Mouse (Mus musculus): Measurements from ENCODE around the gene Scn10a.

Gene Scn10a

DNA sequence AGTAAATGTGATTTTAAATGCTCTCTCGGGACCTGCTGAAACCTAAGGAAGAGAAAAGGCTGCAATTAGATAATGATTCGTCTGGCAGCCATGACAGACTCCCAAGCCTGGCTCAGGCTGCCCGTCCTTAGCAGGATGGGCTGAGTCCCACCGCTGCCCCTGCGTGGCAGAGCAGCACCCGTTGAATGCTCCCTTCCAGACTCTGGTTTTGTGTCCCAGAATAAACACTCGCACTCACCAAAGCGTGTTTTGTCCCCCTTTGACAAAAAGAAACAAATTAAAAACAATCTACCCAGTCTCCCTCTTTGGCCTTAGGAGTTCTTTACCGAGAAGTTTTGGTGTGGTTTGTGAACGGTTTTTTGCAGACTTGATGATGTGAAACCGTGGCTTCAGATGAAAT, at the start of gene Scn10a:
TSS of gene Scn10a (minus strand) at position 101 of the 400 bp plus-strand sequence.
- no peak for DNase-seq (ENCODE audit: low spot score in 2 of 2)

DNA sequence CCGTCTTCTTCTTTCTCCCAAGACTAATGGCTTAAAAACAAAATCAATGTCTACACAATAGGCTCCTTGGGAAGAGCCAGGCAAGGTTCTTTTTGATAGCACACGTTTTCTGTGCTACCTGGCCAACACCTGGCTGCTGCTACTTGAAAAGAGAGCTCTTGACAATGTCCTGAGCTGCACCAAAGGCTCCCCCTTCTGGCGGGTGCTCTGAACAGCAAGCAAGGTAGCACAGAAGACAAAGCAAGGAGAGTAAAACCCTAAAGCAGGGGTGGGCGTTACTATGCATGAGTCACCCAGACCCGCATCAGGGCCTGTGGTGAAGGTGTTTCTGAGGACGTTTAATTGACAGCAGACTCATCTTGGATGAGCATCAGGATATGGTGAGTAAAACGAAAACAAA, 49.5 kb upstream of the Scn10a start:
- peak in 1 of 2 experiments; percentile 12 for DNase-seq (ENCODE audit: low spot score in 2 of 2)

DNA sequence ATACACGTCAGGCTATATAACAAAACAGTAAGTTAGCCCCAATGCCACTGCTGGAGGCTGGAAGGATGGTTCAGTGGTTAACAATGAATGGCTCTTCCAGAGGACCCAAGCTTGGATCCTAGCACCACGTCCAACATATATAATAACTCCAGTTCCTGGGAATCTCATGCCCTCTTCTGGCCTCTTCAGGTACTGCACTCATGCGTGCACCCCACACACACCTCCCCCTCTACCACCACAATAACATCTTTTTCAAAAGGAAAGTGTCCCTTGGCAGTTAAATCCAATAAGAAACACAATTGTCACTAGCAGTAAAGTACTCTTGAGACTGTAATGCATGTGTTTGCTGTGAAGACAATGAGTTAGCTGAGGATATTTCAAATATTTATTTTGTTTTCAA, 41.1 kb upstream of the Scn10a start:
- no peak for DNase-seq (ENCODE audit: low spot score in 2 of 2)

DNA sequence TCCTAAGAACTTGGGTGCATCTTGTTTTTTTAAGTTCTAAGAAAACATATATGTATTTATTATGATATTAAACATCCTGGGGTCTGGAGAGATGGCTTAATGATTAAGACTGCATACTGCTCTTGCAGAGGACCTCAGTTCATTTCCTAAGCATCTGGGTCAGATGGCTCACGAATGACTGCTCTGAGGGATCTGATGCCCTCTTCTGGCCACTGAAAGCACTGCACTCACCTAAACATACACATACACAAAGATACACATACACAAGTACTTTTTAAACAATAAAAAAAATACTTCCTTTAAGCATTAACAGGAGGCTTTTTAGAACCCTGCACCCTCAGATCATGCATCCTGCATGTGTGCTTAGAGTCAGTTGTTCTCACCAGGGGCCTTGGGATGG, 40.3 kb upstream of the Scn10a start:
- no peak for DNase-seq (ENCODE audit: low spot score in 2 of 2)

DNA sequence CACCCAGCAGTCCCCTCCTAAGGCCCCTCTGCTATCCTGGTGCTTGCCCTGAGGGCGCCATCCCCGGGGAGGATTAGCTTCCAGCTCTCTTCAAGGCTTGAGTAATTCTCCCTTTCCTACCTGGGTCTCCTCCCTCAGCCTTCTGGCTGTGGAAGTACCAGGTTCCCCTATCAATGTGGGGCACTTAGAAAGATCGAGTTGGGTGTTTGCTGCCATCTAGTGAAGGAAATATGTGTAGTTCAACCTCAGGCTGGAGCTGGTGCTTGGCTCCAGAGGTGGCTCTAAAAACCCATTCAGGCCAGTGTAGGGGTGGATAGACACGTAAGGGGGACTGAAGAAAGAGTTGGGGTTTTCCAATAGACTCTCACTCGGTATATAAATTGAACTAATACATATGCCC, 32.4 kb upstream of the Scn10a start:
- DNase-seq (ENCODE audit: low spot score in 2 of 2), result peak in 1 of 2 experiments; percentile 54

DNA sequence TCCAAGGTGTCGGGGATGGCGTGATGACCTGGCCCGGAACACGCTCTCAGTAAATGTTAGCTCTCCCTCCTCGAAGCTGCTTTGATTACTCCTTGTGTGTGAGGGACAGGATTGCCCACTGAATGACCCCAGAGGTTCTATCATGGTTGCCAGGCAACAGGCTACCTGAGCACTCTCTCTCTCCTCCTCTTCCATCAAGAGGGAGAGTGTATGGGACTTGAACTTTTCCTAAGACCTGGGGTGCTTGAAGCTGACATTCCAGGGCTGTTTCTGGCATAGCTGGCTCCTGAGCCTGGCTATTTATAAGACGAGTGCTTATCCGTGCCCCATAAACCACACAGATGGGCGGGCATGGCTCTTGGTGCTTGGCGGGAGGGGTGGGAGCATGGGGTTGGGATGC, 30.0 kb upstream of the Scn10a start:
- no peak for DNase-seq (ENCODE audit: low spot score in 2 of 2)

DNA sequence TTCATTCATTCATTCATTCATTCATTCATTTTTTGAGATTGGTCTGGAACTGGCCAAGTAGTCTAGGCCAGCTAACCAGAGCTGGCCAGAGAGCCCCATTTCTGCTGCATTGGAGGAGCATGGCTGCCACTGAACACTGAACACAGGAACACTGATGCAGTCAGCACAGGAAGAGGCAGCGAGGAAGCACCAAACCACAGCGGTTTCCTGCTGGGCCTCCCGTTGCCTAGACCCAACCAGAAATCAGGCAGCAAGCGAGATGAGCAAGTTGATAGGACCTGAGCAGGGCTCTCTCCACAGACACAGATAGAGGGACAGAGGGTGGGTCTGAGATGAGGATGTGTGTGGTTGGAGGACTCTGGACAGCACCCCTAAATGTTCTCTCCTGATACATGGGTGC, 24.8 kb upstream of the Scn10a start:
- DNase-seq (ENCODE audit: low spot score in 2 of 2), result no peak

DNA sequence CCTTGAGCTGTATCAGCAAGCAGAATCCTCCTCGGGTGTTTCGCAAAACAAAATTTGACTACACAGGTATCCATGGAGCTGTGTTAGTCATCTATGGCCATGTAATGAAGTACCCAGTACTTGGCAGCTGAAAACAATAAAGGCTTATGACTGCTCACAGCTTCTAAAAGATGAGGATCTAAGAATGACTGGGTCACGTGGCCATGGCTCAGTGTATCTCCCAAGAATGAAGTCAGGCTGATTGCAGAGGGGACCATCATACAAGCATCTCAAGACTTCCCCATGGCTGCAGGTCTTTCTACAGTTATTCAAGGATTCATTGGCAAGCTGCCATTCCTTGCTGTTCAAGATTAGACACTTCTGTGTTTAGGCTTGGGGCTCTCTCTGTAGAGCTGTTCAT, 24.2 kb upstream of the Scn10a start:
- DNase-seq (ENCODE audit: low spot score in 2 of 2), result no peak

DNA sequence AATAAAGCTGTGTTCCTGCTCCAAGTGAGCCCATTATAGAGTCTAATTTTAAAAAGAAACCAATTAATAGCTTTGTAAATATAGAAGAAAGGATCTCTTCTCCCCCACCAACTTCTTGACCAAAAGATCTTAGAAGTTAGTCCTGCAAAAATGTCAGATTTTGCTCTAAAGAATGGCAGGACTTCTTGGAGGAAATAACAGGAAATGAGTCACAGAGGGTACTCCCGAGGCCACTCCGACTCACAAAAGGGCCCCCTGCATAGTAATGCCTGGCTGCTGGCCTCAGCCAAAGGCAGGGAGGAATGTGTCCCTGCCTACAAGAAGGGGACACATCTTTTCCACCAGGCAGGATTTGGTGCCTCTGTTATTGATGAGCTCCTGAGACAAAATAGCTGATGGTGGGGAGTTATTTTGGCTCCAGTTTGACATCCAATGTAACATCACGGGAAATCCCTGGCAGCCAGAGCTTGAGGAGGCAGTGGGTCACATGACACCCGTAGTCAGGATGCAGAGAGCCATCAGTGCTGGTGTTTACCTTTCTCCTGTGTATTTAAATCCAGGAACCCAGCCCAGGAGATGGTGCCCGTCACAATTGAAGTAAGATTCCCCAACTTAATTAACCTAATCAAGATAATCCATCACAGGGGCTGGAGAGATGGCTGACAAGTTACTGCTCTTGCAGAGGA, 22.1 kb upstream of the Scn10a start:
- DNase-seq (ENCODE audit: low spot score in 2 of 2), result no peak

DNA sequence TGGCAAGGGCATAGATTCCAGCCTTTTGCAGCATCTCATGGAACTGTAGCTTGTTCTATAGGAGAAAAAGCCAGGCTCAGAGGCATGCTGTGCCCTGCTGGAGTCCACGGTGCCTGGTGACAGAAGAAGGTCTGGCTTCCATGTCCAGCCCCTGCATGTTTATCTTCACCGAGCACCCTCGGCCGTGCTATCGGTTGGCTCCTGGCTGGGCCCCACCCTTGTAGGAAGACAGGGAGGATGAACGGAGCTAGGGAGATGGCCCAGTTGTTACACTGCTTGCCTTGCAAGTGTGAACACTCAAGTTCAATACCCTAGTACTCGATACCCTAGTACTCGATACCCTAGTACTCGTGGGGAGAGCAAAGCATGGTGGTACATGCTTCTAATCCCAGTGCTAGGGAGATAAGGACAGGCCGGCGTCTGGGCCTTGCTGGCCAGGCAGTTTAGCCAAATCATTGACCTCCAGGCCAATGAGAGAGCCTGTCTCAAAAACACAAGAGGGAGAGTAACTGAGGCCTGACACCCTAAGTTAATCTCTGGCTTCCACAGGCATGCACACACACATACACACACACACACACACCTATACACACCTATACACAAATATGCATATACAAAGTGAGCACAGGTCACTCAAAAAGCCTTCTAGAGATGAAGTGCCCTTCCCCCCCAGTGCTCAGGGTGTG, 9.4 kb upstream of the Scn10a start:
- DNase-seq (ENCODE audit: low spot score in 2 of 2), result no peak

DNA sequence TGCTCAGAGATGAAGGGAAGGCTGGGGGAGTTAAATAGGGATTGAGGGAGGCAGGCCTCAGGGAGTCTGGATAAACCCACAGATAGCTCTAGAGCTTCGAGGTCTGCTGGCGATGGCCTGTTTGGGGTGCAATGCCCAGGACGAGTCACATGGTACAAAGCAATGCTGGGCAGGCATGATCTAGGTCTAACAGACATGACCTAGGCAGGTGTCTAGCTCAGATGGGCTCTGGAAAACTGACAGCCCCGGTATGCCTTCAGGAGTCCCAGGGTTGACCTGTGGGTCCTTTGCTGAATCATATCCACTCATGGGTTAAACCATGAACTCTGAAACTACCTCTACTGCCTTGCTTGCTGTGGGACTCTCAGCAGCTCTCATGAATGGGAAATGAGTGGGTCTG, 7.9 kb upstream of the Scn10a start:
- DNase-seq (ENCODE audit: low spot score in 2 of 2), result no peak

DNA sequence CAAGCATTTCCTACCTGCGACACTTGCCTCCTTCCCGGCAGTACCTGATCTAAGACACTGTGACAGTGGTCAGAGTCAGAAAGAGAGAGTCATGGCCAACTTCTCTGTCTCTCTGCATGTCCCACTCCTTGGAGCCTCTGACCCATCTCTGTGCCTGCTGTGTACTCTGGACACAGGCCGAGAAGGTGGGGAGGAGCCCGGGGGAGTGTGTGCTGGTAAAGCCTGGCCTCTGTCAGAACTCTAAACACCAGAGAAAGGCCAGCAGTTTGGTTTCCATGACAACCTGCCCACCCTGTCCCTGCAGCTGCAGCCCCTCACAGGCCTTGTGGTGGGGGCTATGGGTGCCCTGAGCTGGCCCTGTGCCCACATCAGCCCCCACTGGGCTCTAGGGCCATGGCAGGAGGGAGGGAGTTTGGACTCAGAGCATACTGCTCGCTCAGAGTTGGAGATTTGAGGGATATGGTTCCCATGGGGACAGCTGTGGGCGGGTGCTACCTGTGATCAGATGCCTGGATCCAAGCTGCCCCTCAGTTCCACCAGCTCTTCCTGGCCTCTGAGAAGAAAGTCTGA, 6.3 kb upstream of the Scn10a start:
- DNase-seq (ENCODE audit: low spot score in 2 of 2), result peak in 1 of 2 experiments; percentile 8

DNA sequence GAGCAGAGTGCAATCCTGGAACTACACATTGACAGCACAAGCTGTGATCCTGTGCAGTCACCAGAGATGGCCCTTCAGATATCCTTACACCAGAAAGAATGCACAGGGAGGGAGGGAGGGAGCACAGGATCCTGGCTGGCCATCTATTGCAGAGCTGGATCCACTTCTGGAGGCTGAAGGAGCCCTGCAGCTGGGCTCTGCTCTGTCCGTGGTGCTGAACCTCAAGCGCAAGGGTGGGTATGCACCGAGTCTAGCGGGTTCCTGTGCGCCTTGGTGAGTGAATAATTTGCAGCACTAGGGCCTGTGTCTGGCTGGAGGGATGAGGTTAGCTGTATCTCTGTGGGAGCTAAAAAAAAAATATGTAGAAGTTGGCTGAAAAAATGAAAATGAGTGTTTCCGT, 12.4 kb downstream of the Scn10a start:
- no peak for DNase-seq (ENCODE audit: low spot score in 2 of 2)

DNA sequence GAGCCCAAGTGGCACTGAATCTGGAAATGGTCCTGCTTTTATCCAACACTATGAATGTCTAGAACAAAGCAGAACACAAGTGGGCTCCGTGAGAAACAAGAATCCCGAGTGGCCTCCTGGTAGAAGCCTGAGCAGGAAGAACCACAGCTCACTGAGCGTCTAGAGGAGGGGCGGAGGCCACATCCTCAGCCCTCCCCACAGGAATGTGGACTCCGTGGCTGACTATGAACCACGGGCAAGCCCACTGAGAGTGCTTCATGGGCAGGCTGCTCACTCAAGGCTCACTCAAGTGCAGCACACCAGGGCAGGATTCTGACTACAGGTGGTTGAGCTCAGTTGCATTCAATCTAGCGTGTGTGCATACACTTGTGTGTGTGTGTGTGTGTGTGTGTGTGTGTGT, 27.6 kb downstream of the Scn10a start:
- DNase-seq (ENCODE audit: low spot score in 2 of 2), result no peak

DNA sequence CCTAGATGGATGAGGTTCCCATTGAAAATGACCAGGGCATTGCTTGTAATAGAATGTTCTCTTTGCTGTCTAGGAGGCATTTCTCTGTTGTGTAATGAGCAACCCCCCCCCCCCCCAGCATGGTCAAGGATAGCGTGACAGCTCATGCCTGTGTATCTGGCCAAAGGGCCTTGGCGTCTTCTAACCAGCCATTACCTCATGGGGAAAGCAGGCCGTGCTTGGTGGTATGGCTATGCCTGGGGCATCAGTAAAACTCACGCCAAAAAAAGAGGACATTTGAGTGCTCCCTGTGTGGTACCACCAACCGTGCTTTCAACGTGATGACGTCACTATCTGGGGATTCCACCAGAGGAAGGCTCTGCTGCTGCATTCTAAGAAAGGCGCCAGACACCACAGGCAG, 28.1 kb downstream of the Scn10a start:
- DNase-seq (ENCODE audit: low spot score in 2 of 2), result no peak

DNA sequence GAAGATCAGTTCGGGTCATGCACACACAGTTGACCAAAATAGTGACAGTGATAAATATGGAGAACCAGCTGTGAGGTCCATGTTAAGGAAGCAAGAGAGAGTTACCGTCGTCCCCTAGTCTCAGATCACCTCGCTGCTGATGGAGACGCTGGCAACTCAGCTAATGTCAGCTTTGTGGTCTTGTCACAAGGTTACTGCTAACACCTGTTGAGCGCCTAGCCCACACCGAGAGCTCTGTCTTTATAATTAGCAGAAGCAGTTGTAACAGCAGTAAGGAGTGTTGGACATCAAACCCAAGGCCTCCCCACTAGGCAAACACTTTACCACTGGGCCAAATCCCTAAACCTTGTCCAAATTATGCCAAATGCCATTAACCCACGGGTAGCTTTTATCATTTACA, 31.2 kb downstream of the Scn10a start:
- no peak for DNase-seq (ENCODE audit: low spot score in 2 of 2)

DNA sequence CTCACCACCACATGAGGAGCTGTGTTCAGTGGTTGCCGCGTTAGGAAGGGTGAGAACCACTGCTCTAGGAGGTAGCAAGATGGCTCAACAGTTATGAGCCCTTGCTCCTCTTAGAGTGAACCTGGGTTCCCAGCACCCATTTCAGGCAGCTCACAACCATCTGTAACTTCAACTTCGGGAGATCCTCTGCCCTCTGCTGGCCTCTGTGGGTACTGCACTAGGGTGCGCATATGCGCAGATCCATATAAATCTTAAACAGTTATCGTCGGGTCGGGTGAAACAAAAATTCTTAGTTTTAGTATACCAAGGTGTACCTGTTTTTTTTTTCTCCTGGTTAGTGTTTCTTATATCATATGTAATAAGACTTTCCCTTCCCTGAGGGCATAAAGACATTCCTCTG, 32.9 kb downstream of the Scn10a start:
- DNase-seq (ENCODE audit: low spot score in 2 of 2), result no peak

DNA sequence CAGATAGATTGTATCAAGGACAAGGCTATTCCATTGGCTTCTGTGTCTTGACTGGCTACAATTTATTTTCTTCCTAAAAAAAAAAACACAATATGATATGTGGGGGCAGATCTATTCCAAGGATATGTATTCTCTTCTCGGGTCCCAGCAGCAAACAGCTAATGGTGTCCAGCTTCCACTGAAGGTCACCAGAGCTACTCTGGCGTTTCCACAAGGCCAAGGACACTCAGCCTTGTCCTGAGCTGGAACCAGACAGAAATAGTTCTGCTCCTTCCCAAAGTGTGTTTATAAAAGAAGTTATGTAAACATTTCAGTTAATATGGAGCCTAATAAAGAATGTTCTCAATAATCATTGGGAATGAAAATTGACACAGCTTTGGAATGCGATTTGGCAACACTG, 38.2 kb downstream of the Scn10a start:
- no peak for DNase-seq (ENCODE audit: low spot score in 2 of 2)

DNA sequence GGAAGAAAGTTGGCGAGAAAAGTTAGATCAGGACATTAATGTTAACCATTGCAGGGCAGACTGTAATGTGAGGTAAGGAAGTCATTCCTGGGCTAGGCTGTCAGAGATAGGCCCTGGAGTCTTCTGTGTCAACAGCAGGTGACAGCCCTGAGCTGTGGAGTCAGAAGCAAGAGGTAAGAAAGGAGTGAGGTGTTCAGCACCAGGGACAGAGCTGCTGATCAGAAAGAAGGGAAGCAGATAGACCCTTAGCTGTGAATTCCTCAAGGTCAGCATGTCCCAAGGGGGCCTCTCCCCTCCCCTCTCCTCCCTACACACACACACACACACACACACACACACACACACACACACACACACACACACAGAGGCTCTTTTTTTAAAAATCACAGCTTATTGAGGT, 55.0 kb downstream of the Scn10a start:
- DNase-seq (ENCODE audit: low spot score in 2 of 2), result no peak

DNA sequence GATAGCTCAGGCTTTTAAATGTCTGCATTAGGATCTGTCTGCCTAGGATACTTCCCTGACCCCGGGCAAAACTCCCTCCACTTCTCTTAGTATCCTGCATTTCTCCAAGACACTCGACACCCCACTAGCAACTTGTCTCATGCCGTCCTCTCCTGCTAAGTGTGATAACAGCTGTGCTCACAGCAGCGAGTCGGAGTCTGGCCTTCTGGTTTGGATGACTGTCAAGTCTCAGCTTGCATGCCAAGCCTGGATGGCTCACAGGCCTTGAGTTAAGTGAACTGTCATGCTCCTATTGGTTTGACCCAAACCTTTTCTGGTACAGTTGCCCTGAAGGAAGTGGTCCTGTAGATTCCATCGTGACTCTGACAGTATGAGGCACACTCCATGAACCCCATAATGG, 63.0 kb downstream of the Scn10a start:
- peak in 1 of 2 experiments; percentile 7 for DNase-seq (ENCODE audit: low spot score in 2 of 2)

DNA sequence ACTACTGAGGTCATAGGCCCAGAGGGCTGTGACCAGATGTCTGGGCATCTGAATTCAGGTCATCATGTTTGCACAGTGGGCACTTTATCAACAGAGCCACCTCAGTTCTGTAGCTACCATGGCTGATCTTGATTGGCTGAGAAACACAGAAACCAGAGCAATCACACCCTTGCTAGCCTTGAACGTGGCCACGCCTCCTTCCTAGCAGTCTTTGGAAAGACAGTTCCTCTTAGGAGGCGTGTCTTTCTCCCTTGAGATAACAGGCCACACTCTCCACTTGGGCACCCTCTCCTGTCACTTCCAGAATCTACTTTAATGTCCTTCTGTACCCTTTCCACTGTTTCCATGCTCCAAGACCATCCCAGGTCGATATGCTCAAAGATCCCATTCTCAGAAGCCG, 65.4 kb downstream of the Scn10a start:
- no peak for DNase-seq (ENCODE audit: low spot score in 2 of 2)

DNA sequence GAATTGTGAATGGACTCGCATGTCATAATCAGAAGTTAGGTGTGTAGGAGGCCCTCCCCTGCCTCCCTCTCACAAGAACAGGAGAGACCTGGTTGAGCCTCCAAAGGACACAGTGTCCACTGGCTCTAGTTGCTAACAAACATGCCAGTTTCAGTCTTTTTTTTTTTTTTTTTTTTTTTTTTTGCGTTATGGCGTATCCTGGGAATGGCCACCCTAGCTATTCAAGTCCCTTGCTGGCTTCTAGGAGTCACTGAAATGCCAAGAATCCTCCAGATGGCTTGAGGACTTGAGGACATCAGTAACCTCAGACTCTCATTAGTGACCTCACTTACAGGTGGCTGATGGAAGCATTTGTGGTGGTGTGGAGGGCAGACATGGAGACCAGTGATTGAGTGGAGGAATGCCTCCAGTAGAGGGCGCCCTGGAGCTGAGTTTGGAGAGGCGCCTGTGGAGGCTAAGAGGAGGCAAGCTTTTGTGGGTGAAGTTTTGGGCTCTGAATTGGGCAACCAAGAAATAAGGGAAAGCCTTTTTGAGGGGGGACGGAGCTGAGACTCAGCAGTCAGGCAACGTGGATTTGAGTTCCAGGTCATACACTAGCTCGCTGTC, 72.1 kb downstream of the Scn10a start:
- DNase-seq (ENCODE audit: low spot score in 2 of 2), result peak in 1 of 2 experiments; percentile 63

DNA sequence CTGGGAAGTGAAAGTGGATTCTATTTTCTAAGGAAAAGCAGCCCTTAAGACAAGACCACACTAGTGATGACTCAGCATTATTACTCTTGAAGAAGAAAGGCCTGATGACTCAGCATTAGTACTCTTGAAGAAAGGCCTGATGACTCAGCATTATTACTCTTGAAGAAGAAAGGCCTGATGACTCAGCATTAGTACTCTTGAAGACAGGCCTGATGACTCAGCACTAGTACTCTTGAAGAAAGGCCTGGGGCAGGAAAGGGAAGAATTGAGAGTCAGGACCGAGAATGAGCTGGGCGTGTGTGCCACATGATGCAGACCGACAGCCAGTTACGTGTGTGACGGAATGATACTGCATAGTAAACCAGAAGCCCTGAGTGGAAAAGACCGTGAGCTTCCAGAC, 77.1 kb downstream of the Scn10a start:
- no peak for DNase-seq (ENCODE audit: low spot score in 2 of 2)

Measured in left cerebral cortex, adult 9 months (tissue).